Mouse (Mus musculus): Measurements from ENCODE around the gene Pgpep1l. TPM values are rescaled to one million over a fixed set of nuclear protein-coding genes. Genes with fewer than 3 reads are reported as not detected.

Pgpep1l gene
- total RNA-seq, 2 experiments from 2014 or later, result not detected

DNA sequence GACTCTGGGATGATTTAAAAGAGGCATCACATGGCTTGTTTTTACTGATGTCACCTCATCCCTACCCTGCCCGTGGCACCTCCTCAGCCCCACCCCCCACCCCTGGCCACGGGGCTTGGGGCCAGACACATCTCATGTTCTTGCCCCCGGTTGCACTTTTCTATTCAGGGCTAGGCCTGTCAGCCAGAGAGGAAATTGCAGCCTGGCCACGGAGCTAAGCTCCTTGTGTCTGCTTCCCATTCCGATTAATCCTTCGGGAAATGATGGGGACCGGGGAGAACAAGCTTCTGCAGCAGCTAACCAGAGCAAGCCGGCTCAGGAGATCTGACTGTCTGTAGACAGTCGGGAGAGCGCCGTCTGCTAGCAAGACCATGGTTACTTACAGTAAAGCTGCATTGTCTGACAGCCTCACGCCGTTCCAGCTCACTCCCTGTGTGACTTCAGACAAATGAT is 40.7 kb downstream of the Pgpep1l start:
- no peak for ATAC-seq (replicated peaks; ENCODE audit: poor library complexity)

DNA sequence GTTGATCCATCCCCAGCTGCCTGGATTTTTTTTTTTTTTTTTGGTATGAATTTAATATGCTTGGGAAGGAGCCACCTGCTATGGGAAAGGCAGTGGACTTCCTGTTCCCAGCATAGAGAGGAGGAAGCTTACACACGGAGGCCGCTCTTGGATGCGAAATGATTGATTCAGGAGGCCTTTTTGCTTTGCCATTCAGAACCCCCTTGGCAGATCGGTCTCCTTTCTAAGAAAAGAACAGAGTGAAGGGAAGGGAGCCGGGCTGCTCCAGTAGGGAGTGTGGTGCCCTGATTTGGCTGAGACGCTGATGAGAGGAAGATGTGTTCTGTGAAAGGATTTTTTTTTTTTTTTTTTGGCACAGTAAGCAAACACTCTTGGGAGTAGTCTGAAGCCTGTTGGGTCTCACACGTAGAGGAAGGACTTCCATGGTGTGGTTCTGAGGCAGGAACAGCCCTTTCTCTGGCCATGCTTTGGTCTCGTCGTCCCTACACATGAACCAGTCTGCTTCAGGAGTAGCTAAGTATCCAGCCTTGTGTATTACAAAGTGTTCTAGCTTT is 42.3 kb downstream of the Pgpep1l start:
- ATAC-seq (replicated peaks; ENCODE audit: poor library complexity), result no peak

DNA sequence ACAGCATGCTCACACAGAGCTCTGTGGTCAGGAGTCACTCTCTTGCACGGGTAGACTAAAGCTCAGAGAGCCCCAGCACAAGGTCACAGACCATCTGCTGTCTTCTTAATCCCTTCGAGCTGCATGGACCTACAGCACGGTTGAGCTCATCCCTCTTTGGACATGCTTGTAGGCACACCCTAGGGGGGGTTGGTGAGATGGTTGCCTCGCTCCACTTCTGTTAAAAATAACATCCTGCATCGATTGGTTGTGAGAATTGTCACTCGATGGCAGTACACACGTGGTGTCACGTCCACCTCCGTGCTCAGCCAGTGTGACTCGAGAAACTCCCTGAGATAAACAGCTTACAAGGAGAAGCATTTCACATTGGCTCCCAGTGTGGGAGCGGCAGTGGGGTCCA is 45.2 kb downstream of the Pgpep1l start:
- ATAC-seq (replicated peaks; ENCODE audit: poor library complexity), result no peak

DNA sequence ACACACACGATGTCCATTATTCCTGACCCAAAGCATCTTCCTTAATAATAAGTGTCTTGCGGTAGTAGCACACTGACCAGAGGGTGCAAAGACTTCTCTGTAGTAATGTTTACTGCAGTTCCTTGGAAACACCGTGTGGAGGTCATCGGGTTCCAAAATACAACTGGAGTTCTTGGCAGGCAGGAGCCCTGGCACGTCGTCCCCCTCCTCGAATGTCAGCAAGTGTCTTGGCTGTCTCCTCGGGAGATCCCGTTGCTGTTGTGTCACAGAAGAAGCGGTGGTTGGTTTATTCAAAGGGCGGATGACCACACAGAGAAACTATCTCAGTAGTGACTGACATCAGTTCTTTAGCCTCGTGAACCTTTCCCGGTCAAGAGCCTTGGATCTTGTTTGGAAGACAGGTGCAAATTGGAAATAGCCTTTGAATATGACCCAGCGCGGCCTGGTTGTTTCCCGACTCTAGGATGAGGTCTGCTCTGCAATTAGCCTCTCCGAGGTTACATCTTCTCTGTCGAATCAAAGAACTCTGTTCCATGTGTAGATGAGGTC is 48.4 kb downstream of the Pgpep1l start:
- no peak for ATAC-seq (replicated peaks; ENCODE audit: poor library complexity)

- no peak for ATAC-seq (replicated peaks; ENCODE audit: poor library complexity)
Observed at GRCm38 (mm10) chr7:68213842-68214241, 50.2 kb downstream of the Pgpep1l start.

DNA sequence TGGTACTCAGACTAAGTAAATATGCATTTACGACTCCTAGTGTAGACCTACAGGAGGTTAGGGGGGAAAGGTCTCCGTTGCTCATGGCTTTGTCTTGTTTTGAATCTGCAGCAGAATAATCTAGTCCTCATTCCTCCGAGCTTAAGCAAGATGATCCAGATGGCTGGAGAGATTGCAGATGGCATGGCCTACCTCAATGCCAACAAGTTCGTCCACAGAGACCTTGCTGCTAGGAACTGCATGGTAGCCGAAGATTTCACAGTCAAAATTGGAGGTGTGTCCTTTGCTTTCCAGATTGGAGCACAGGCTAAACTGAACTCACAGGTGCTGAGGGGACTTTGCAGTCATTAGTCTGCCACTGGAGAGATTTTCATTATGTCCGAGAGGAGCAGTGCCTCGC is 52.1 kb downstream of the Pgpep1l start:
- ATAC-seq (replicated peaks; ENCODE audit: poor library complexity), result no peak

DNA sequence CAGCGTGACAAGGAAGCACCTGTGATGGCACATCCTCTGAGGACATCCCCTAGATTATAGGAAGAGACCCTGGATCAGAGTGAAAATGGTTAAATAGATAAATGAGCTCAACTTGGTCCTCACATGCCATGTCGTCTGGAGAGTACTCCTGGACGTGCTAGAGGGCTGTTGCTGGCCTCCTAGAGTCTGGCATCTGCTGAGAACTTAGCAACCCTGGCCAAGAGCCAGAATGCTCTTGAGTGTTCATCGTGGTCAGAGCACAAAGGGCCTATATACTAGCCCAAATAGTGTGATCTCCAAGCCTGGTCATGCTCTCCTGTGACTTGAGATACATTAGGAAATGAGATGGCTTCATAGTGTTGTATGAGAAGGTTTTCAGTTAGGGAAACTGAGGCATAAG is 53.6 kb downstream of the Pgpep1l start:
- no peak for ATAC-seq (replicated peaks; ENCODE audit: poor library complexity)

- ATAC-seq (replicated peaks; ENCODE audit: poor library complexity), result peak; percentile 49
Observed at GRCm38 (mm10) chr7:68209039-68209438, 55.0 kb downstream of the Pgpep1l start.

- no peak for ATAC-seq (replicated peaks; ENCODE audit: poor library complexity)
Observed at GRCm38 (mm10) chr7:68205776-68206427, 58.1 kb downstream of the Pgpep1l start.

DNA sequence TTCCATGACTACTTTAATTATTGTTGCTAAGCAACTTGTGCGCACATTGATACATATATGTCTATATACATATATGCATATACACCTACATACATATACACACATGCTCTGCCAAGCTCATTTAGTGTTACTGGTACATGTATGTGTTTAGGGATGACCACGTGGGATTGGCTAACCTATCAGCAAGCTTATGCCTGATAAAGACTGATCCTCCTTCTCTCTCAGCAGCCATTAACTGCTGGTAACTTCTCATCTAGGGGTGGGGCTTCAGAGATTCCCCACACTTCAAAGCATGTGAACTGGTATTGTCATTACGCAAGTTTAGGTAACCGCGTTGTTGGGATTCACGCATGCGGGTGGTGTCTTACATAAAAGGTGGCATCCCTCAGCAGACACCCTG is 64.4 kb downstream of the Pgpep1l start:
- ATAC-seq (replicated peaks; ENCODE audit: poor library complexity), result peak; percentile 69

- peak; percentile 53 for ATAC-seq (replicated peaks; ENCODE audit: poor library complexity)
Observed at GRCm38 (mm10) chr7:68193958-68194695, 69.9 kb downstream of the Pgpep1l start.

DNA sequence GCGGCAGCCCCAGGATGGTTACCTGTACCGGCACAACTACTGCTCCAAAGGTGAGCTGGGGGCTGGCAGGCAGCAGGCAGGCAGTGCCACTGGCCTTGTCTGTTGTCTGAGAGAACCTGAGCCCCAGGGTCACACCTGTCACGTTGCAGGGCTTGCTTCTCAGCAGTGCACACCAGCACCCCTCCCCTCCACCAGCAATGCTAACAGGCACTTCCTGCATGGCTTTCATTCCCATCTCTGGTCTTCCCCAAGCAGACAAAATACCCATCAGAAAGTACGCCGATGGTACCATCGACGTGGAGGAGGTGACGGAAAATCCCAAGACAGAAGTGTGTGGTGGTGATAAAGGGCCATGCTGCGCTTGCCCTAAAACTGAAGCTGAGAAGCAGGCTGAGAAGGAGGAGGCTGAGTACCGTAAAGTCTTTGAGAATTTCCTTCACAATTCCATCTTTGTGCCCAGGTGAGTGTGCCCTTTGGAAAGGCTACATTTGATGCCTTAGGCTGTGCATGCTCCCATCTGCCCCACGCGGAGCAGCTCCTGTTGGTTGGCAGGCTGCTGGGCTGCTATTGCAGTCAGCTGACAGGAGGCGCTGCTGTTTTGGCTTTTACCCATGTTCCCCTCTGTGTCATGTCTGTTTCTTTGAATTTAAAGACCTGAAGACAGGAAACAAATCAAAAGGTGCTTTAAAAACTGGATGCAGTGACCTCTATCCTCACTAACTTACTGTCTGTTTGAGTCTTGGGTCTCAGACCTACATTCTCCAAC is 74.2 kb downstream of the Pgpep1l start:
- peak; percentile 7; the same call in 1 of the 2 replicates for ATAC-seq (replicated peaks; ENCODE audit: poor library complexity)

DNA sequence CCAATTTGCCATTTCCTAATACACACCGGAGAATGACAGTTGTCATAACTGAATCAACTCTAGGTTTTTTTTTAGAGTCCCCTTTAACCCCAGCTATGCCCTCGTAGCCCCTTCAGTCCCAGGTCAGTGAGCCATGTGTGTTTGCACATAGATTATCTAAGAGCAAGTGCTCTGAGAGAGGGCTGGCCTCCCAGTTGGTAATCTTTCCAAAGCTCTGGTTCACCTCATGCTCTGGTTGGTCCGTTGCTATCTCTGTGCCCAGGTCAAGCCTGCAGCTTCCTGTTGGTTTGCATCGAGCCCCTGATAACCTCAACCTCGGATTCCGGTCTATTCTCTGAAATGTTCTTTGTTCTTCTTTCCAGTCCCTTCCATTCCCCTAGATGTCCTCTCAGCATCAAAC is 74.8 kb downstream of the Pgpep1l start:
- ATAC-seq (replicated peaks; ENCODE audit: poor library complexity), result peak; percentile 77

Other genes with a start within 250 kb of the Pgpep1l start
- gene Fam169b, start 9.6 kb upstream of the Pgpep1l start, total RNA-seq (2015), result 0.20 and 0.94 TPM in 2 replicates
- 0.20 and 0.21 TPM in 2 replicates for gene Fam169b, start 9.6 kb upstream of the Pgpep1l start, total RNA-seq (2017)